Mouse (Mus musculus): ENCODE results near the gene Prcd.

The Prcd gene

GRCm38 (mm10) chr11:116669316-116669715 is 16.0 kb downstream of the Prcd start:
- 68% methylated on average over 5 of the region's 5 CpGs for WGBS

- WGBS: 79% methylated on average over 13 of the region's 13 CpGs
Measured at GRCm38 (mm10) chr11:116669787-116670365, 16.5 kb downstream of the Prcd start.

GRCm38 (mm10) chr11:116670386-116670785 is 17.1 kb downstream of the Prcd start:
- WGBS: 56% methylated on average over 7 of the region's 7 CpGs

- WGBS: under 1% methylated on average over 45 of the region's 45 CpGs
Measured at GRCm38 (mm10) chr11:116671112-116671844, 17.9 kb downstream of the Prcd start.

GRCm38 (mm10) chr11:116671845-116672434 is 18.6 kb downstream of the Prcd start:
- 1% methylated on average over 24 of the region's 24 CpGs for WGBS

GRCm38 (mm10) chr11:116672595-116672994 is 19.3 kb downstream of the Prcd start:
- WGBS: 23% methylated on average over 7 of the region's 7 CpGs

GRCm38 (mm10) chr11:116673410-116673809 is 20.1 kb downstream of the Prcd start:
- WGBS: 79% methylated on average over 2 of the region's 2 CpGs

GRCm38 (mm10) chr11:116674616-116675379 is 21.5 kb downstream of the Prcd start:
- 50% methylated on average over 7 of the region's 7 CpGs for WGBS

- WGBS: 67% methylated on average over 6 of the region's 6 CpGs
Measured at GRCm38 (mm10) chr11:116675429-116675828, 22.1 kb downstream of the Prcd start.

GRCm38 (mm10) chr11:116676175-116676976 is 23.0 kb downstream of the Prcd start:
- 90% methylated on average over 14 of the region's 14 CpGs for WGBS

GRCm38 (mm10) chr11:116677711-116678441 is 24.5 kb downstream of the Prcd start:
- WGBS: 83% methylated on average over 8 of the region's 8 CpGs

GRCm38 (mm10) chr11:116679148-116679547 is 25.8 kb downstream of the Prcd start:
- 88% methylated on average over 6 of the region's 6 CpGs for WGBS

GRCm38 (mm10) chr11:116680321-116681091 is 27.2 kb downstream of the Prcd start:
- WGBS: 78% methylated on average over 24 of the region's 24 CpGs

GRCm38 (mm10) chr11:116681147-116681546 is 27.8 kb downstream of the Prcd start:
- 75% methylated on average over 4 of the region's 4 CpGs for WGBS

- WGBS: 90% methylated on average over 14 of the region's 14 CpGs
Measured at GRCm38 (mm10) chr11:116682501-116683144, 29.3 kb downstream of the Prcd start.

GRCm38 (mm10) chr11:116683777-116684176 is 30.4 kb downstream of the Prcd start:
- 85% methylated on average over 4 of the region's 4 CpGs for WGBS

GRCm38 (mm10) chr11:116685729-116686128 is 32.4 kb downstream of the Prcd start:
- 88% methylated on average over 9 of the region's 9 CpGs for WGBS

- WGBS: 76% methylated on average over 8 of the region's 8 CpGs
Measured at GRCm38 (mm10) chr11:116687897-116688296, 34.6 kb downstream of the Prcd start.

GRCm38 (mm10) chr11:116689622-116690021 is 36.3 kb downstream of the Prcd start:
- 97% methylated on average over 10 of the region's 10 CpGs for WGBS
